Mouse (Mus musculus): ENCODE measurements around the gene Ssbp3. TPM values are rescaled to one million over a fixed set of nuclear protein-coding genes. Genes with fewer than 3 reads are reported as not detected.

Ssbp3 gene
- polyA plus RNA-seq, 1 experiment from 2014 or later = 98.6 TPM

DNA sequence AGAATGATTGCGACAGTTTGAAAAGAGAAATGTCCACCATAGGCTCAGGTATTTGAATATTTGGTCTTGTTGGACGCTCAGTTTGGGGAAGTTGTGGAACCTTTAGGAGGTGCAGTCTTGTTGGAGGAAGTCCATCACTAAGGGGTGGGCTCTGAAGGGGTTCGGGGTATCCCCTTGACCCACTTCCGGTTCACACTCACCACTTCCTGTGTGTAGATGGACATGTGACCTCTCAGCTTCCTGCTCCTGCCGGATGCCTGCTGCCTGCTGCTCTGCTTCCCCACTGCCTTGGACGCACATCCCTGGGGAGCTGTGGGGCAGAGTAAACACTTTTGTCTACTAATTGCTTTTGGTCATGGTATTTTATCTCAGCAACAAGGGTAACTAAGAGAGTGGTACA, 29.4 kb upstream of the Ssbp3 start:
- Histone ChIP-seq H3K27me3 (replicated peaks) (0 out of 2 replicates have a peak, but pooled peaks cover 3% of the 10 kb centered on the region), H3K27ac (no peak overlapping the region), H3K4me1 (no peaks in the 10 kb centered on the region), H3K9me3 (replicated peaks) (no peaks in the 10 kb centered on the region), H3K4me2 (no peak overlapping the region), H3K4me3 (no peak overlapping the region), H3K9ac (no peak overlapping the region), H3K36me3 (no peaks in the 10 kb centered on the region)
- WGBS (ENCODE audit: insufficient replicate concordance) = 50% methylated on average over 6 of the region's 6 CpGs
- no peak for ATAC-seq

DNA sequence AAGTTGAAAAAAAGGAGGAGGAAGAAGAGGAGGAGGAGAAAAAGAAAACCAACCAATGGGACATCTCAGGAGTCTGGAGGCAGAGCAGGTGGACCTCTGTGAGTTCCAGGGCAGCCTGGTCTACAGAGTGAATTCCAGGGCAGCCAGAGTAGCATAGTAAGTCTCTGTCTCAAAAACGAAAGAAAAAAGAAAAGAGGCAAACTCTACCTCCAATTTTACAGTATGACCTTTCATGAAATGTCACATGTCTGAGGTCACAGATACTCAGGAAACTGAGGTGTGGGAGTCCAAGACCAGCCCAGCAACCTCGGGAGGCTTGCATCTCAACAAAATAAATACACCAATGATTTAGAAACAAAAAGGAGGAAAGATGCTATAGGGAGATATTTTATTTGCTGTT, 27.4 kb upstream of the Ssbp3 start:
- 45% methylated on average over 2 of the region's 2 CpGs for WGBS (ENCODE audit: insufficient replicate concordance)
- no peaks in the 10 kb centered on the region for H3K4me1 ChIP-seq
- no peak overlapping the region for H3K9ac ChIP-seq
- no peak overlapping the region for H3K27ac ChIP-seq
- H3K4me3 ChIP-seq = no peak overlapping the region
- 0 out of 2 replicates have a peak, but pooled peaks cover 3% of the 10 kb centered on the region for H3K27me3 ChIP-seq (replicated peaks)
- H3K9me3 ChIP-seq (replicated peaks) = no peaks in the 10 kb centered on the region
- no peak overlapping the region for H3K4me2 ChIP-seq
- H3K36me3 ChIP-seq = no peaks in the 10 kb centered on the region
- ATAC-seq = no peak

DNA sequence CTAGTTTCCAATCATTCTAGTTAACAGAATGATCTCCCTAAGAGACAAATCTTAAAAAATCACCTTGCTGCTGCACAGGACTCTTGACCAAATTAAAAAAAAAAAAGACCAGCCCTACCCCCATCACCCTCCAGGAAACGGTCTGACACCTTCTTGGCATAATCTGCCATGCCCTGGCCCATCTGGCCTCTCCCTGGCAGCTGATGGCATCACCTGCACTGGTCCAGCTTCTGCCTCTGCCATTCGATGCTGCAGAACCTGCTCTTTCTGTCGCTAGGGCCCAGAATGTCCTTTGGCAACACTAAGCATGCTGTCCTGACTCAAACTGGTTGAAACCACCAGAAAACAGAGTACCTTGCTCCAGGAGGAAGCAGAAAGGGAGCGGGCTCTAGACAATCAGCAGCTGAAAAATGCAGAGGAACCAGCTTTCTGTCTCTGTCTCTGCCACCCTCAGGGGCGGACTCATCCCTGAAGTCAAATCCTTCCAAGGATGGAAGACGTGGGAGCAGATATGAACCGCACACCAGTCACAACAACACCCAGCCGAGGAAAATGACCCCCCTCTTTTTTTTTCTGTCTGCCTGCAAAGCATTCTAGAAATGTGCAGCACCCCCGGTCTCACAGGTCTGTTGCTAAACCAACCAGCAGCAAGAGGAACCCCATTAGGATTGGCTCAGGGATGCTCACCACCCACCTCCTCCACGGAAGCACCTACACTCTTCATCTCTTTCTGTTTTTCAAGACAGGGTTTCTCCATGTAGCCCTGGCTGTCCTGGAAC, 24.0 kb upstream of the Ssbp3 start:
- 59% methylated on average over 10 of the region's 10 CpGs for WGBS (ENCODE audit: insufficient replicate concordance)
- no peak for ATAC-seq
- H3K9me3 ChIP-seq (replicated peaks) = no peaks in the 10 kb centered on the region

DNA sequence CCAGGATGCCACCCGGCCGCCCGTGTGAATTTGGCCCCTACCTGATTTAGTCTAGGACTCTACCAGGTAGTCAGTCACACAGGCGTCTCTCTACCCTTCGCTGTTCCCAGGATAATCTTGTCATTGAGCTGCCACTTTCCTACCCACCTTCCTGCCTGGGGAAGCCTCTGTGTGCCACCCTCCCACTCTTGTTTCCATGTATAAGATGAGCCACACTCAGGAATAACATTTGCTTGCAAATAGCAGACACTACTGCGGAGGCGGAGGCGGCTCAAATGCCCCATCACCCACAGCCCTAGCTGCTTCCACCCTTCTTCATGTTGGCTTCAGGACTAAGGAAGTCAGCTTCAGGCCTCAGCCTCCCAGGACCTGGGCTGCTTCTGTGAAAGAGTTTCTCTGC, 14.4 kb upstream of the Ssbp3 start:
- H3K9me3 ChIP-seq (replicated peaks) = no peaks in the 10 kb centered on the region
- no peak overlapping the region for H3K4me2 ChIP-seq
- WGBS (ENCODE audit: insufficient replicate concordance) = 74% methylated on average over 8 of the region's 8 CpGs
- H3K4me1 ChIP-seq = peaks cover 5% of the 10 kb centered on the region; the same call in 1 of the 2 replicates
- peaks cover 37% of the 10 kb centered on the region for H3K27me3 ChIP-seq (replicated peaks)
- no peak for ATAC-seq
- no peak overlapping the region for H3K9ac ChIP-seq
- H3K27ac ChIP-seq = no peak overlapping the region
- H3K36me3 ChIP-seq = no peaks in the 10 kb centered on the region
- H3K4me3 ChIP-seq = no peak overlapping the region

More for the DNA sequence above, 24.0 kb upstream of the Ssbp3 start:
- H3K4me1 ChIP-seq = 0 out of 2 replicates have a peak, but pooled peaks cover 5% of the 10 kb centered on the region
- no peak overlapping the region for H3K27ac ChIP-seq
- no peaks in the 10 kb centered on the region for H3K36me3 ChIP-seq
- H3K4me3 ChIP-seq = no peak overlapping the region
- H3K4me2 ChIP-seq = no peak overlapping the region
- no peak overlapping the region for H3K9ac ChIP-seq
- H3K27me3 ChIP-seq (replicated peaks) = 0 out of 2 replicates have a peak, but pooled peaks cover 3% of the 10 kb centered on the region

DNA sequence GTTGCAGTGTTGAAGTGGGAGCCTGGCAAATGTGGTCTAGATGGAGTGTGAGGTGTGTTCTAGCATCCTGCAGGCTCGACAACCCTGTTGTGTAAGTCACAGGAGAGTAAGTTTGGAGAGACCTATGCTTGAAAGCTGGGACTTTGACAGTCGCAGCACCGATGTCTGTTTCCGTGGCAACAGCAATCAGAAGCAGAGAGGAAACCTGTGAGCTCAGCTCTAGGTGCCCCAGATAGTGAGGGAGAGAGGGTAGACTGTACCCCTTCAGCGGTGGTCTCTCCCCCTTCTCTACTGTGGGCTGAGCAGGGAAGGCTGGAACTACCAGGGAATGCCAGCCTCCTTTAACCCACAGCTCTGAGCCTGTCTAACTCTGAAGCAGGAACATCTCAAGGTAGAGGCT, 11.6 kb upstream of the Ssbp3 start:
- ATAC-seq = no peak
- H3K4me2 ChIP-seq = no peak overlapping the region
- WGBS (ENCODE audit: insufficient replicate concordance) = 57% methylated on average over 5 of the region's 5 CpGs

DNA sequence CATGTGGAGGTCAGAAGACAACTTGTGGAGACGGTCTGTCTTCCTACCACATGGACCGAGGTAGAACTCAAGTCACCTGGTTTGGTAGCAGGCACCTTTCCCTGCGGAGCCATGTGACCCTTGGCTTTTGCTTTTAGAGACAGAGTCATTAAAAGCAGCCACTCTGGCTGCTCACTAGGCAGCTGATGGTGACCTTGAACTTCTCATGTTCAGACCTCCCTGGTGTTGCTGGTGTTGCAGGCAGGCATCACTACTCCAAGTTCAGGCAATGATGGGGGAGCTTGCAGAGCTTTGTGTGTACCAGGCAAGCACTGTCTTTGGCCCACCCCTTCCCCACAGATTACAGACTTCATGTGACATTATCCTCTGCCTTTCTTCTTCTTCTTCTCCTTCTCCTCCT, 11.0 kb upstream of the Ssbp3 start:
- Histone ChIP-seq H3K4me3 (no peak overlapping the region), H3K9me3 (replicated peaks) (no peaks in the 10 kb centered on the region), H3K36me3 (no peaks in the 10 kb centered on the region), H3K4me2 (no peak overlapping the region), H3K4me1 (peaks cover 26% of the 10 kb centered on the region), H3K9ac (no peak overlapping the region), H3K27ac (no peak overlapping the region), H3K27me3 (replicated peaks) (peaks cover 40% of the 10 kb centered on the region)
- 75% methylated on average over 3 of the region's 3 CpGs for WGBS (ENCODE audit: insufficient replicate concordance)
- ATAC-seq = no peak

More for the DNA sequence above, 11.6 kb upstream of the Ssbp3 start:
- Histone ChIP-seq H3K4me3 (no peak overlapping the region), H3K9ac (no peak overlapping the region), H3K4me1 (peaks cover 26% of the 10 kb centered on the region), H3K27ac (no peak overlapping the region), H3K27me3 (replicated peaks) (peaks cover 40% of the 10 kb centered on the region), H3K9me3 (replicated peaks) (no peaks in the 10 kb centered on the region), H3K36me3 (no peaks in the 10 kb centered on the region)

DNA sequence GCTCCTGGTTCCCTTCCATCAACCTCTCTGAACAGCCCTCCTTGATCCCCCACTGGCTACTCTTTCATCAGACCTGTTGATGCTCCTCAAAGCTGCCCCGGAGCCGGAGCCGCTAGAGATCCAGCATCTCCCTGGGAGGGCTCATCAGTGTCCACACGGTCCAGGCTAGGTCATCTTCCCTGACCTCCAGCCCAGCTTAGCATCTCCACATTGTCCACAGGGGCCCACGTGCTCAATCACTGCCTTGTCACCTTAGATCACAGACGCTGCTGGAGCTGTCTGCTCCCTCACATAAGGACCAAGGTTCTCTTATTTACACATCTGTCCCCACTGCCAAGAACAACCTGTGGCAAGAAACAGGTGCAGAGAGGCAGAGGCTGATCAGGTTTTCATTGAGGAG, 9.8 kb upstream of the Ssbp3 start:
- 55% methylated on average over 6 of the region's 6 CpGs for WGBS (ENCODE audit: insufficient replicate concordance)
- Histone ChIP-seq H3K27ac (no peak overlapping the region), H3K9ac (0 out of 2 replicates have a peak overlapping the region, but pooled peaks have one; percentile 4), H3K36me3 (no peaks in the 10 kb centered on the region), H3K4me3 (no peak overlapping the region), H3K4me2 (no peak overlapping the region), H3K27me3 (replicated peaks) (peaks cover 40% of the 10 kb centered on the region), H3K9me3 (replicated peaks) (no peaks in the 10 kb centered on the region), H3K4me1 (peaks cover 31% of the 10 kb centered on the region)
- no peak for ATAC-seq

DNA sequence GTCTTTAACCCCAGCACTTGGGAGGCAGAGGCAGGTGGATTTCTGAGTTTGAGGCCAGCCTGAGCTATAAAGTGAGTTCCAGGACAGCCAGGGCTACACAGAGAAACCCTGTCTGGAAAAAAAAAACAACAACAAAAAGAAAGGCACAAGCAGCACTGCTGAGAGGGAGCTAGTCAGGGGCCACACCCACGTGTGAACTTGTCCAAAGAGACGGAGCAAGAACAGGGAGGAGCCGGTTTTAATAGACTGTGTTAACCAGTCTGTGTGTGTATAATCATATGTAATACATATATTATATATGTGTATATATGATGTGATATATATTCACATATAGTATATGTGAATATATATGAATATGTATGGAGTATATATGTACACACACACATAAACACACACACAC, 8.9 kb upstream of the Ssbp3 start:
- H3K4me1 ChIP-seq = peaks cover 32% of the 10 kb centered on the region
- no peaks in the 10 kb centered on the region for H3K36me3 ChIP-seq
- ATAC-seq = no peak
- peaks cover 37% of the 10 kb centered on the region for H3K27me3 ChIP-seq (replicated peaks)
- 34% methylated on average over 3 of the region's 3 CpGs for WGBS (ENCODE audit: insufficient replicate concordance)
- no peak overlapping the region for H3K27ac ChIP-seq
- no peaks in the 10 kb centered on the region for H3K9me3 ChIP-seq (replicated peaks)
- H3K4me3 ChIP-seq = no peak overlapping the region
- no peak overlapping the region for H3K4me2 ChIP-seq
- no peak overlapping the region for H3K9ac ChIP-seq

DNA sequence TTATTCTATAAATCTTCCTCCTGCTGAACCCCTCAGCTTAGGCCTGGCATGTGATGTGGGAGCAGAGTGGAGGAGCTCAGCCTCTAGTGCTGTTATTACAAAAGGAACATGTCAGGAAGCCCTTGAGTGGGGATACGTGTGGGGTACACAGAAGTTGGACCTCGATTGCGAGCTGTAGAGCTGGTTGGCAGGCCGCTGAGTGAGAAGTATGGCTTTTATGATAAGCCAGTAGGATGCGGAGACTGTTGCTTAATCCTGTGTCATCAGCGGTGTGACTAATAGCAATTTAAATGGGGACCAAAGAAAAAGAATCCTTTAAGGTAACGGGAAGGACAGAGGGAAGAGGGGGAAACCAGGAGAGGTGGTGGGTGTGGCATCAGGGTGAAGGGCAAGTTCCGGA, 8.3 kb upstream of the Ssbp3 start:
- peak; percentile 37; the same call in 1 of the 2 replicates for ATAC-seq
- WGBS (ENCODE audit: insufficient replicate concordance) = 38% methylated on average over 8 of the region's 8 CpGs
- no peak overlapping the region for H3K9ac ChIP-seq
- no peak overlapping the region for H3K27ac ChIP-seq
- H3K4me1 ChIP-seq = peaks cover 38% of the 10 kb centered on the region
- peaks cover 37% of the 10 kb centered on the region for H3K27me3 ChIP-seq (replicated peaks)
- no peaks in the 10 kb centered on the region for H3K9me3 ChIP-seq (replicated peaks)
- H3K4me3 ChIP-seq = no peak overlapping the region
- H3K4me2 ChIP-seq = no peak overlapping the region
- no peaks in the 10 kb centered on the region for H3K36me3 ChIP-seq

DNA sequence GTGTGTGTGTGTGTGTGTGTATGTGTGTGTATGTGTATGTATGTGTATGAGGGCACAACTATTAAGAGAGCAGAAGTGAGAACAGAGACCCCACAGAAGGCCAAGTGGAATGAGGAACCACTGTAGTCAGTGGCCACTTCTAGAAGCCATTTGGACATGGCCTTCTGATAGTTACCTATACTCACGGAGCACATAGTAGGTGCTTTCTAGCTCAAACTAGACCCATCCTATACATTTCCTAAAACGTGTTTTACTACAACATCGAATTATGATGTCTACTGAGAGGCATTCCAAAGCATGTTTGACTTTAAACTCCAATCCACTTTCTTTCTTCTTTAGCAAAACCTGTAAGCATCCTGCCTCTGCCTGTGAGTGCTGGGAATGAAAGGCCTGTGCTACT, 4.6 kb upstream of the Ssbp3 start:
- Histone ChIP-seq H3K4me3 (no peak overlapping the region), H3K9ac (no peak overlapping the region), H3K4me1 (peaks cover 62% of the 10 kb centered on the region), H3K9me3 (replicated peaks) (no peaks in the 10 kb centered on the region), H3K27me3 (replicated peaks) (peaks cover 5% of the 10 kb centered on the region), H3K36me3 (no peaks in the 10 kb centered on the region), H3K27ac (no peak overlapping the region), H3K4me2 (no peak overlapping the region)
- 79% methylated on average over 3 of the region's 3 CpGs for WGBS (ENCODE audit: insufficient replicate concordance)
- ATAC-seq = no peak

DNA sequence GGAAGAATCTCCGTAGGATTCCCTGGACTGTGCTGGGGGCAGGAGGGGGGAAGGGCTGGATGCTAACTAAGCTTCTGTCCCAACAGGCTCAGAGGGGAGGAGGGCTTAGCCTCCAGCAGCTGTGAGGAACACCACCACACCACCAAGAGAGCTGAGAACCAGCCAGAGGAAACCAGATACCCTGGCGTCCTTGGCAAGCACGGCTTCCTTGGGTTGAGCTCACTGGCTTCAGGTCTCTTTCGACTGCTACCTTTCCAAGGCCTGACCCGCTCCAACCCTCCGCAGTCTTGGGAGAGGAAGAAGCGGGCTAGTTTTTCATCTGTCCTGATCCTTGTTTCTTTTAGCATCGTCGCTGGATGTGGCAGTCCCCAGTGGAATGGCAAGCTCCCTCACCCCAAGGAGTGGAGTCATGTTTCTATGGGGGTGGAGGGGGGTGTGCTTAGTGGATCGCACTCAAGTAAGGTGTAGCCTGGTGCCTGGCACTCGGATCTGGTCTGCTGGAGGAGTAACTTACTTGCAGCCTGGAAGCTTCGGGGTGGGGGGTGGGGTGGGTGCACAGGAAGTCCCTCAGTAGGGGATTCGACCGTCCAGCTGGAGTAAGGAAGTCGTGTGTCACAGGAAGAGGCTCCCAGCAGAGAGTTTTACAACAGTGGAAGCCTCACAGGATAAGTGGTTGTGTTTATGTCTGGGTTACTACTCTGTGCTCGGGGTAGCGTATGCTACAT, 2.6 kb upstream of the Ssbp3 start:
- Histone ChIP-seq H3K4me1 (peaks cover 49% of the 10 kb centered on the region), H3K27ac (peak overlapping the region; percentile 98), H3K36me3 (0 out of 2 replicates have a peak, but pooled peaks cover under 1% of the 10 kb centered on the region), H3K4me2 (peak overlapping the region; percentile 99), H3K9ac (peak overlapping the region; percentile 62), H3K9me3 (replicated peaks) (no peaks in the 10 kb centered on the region), H3K27me3 (replicated peaks) (no peaks in the 10 kb centered on the region), H3K4me3 (peak overlapping the region; percentile 99)
- WGBS (ENCODE audit: insufficient replicate concordance) = 9% methylated on average over 17 of the region's 17 CpGs
- ATAC-seq = peak; percentile 23; the same call in 1 of the 2 replicates

DNA sequence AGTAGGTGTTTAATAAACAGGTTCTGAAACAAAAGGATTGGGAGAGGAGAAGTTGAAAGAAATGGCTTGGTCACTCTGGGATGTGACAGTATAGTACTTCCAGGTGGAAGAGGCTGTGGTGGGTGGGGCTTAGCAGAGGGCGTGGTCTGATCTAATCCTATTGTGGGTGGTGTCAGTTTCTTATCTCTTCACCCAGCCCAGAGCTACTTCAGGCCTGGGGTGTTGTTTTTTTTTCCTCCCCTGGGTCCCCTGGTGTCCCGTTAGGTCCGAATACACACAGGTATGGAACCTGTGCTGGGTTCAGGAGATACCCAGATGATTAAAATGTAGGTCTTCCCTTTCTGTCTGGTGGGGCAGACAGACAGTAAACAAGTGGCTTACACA, 2.1 kb upstream of the Ssbp3 start:
- peaks cover 51% of the 10 kb centered on the region for H3K4me1 ChIP-seq
- ATAC-seq = peak; percentile 68
- H3K36me3 ChIP-seq = peaks cover 6% of the 10 kb centered on the region; the same call in 1 of the 2 replicates
- 1% methylated on average over 3 of the region's 3 CpGs for WGBS (ENCODE audit: insufficient replicate concordance)
- H3K27me3 ChIP-seq (replicated peaks) = no peaks in the 10 kb centered on the region
- H3K9ac ChIP-seq = peak overlapping the region; percentile 71
- peak overlapping the region; percentile 98 for H3K27ac ChIP-seq
- no peaks in the 10 kb centered on the region for H3K9me3 ChIP-seq (replicated peaks)
- peak overlapping the region; percentile 99 for H3K4me2 ChIP-seq
- peak overlapping the region; percentile 99 for H3K4me3 ChIP-seq
